Mouse (Mus musculus) CH12F3 (cell line): ENCODE data around the gene Ano6.

ENCODE experiments used
- in situ Hi-C: fragments of 300-500 bp; cut with MboI; formaldehyde crosslinking; loops from 2 replicates; pipeline ENCODE4 v1.14.3; 2020; ENCODE audit warnings: low sequenced_read_pairs

Ano6 gene

GRCm38 (mm10) chr15:95921072-95921471 is 130.4 kb downstream of the Ano6 start:
- in situ Hi-C loops: no loop called here

GRCm38 (mm10) chr15:95921639-95922038 is 131.0 kb downstream of the Ano6 start:
- in situ Hi-C loops: no loop called here

- in situ Hi-C loops: no loop called here
Measured at GRCm38 (mm10) chr15:95922558-95922957, 131.9 kb downstream of the Ano6 start.

- in situ Hi-C loops: no loop called here
Measured at GRCm38 (mm10) chr15:95925334-95925986, 134.8 kb downstream of the Ano6 start.

GRCm38 (mm10) chr15:95929087-95929486 is 138.4 kb downstream of the Ano6 start:
- in situ Hi-C loops: no loop called here

GRCm38 (mm10) chr15:95931013-95931775 is 140.6 kb downstream of the Ano6 start:
- in situ Hi-C loops: loop anchor here (10.0 kb wide), 1 partner anchor 156 kb away; no protein-coding TSS in a partner anchor

GRCm38 (mm10) chr15:95932358-95932757 is 141.7 kb downstream of the Ano6 start:
- in situ Hi-C loops: loop anchor here (10.0 kb wide), 1 partner anchor 158 kb away; no protein-coding TSS in a partner anchor

GRCm38 (mm10) chr15:95935141-95935540 is 144.5 kb downstream of the Ano6 start:
- in situ Hi-C loops: loop anchor here (10.0 kb wide), 1 partner anchor 160 kb away; no protein-coding TSS in a partner anchor

- in situ Hi-C loops: loop anchor here (10.0 kb wide), 1 partner anchor 341 kb away; the partner anchor contains the start of gene Arid2
Measured at GRCm38 (mm10) chr15:95943470-95943869, 152.8 kb downstream of the Ano6 start.

- in situ Hi-C loops: loop anchor here (10.0 kb wide), 1 partner anchor 341 kb away; the partner anchor contains the start of gene Arid2
Measured at GRCm38 (mm10) chr15:95944299-95944698, 153.7 kb downstream of the Ano6 start.

- in situ Hi-C loops: loop anchor here (10.0 kb wide), 1 partner anchor 339 kb away; the partner anchor contains the start of gene Arid2
Measured at GRCm38 (mm10) chr15:95945951-95946708, 155.5 kb downstream of the Ano6 start.

- in situ Hi-C loops: loop anchor here (10.0 kb wide), 1 partner anchor 336 kb away; the partner anchor contains the start of gene Arid2
Measured at GRCm38 (mm10) chr15:95948411-95948810, 157.8 kb downstream of the Ano6 start.

GRCm38 (mm10) chr15:95949336-95949735 is 158.7 kb downstream of the Ano6 start:
- in situ Hi-C loops: loop anchor here (10.0 kb wide), 1 partner anchor 335 kb away; the partner anchor contains the start of gene Arid2

GRCm38 (mm10) chr15:95951497-95951896 is 160.9 kb downstream of the Ano6 start:
- in situ Hi-C loops: no loop called here

GRCm38 (mm10) chr15:95956692-95957091 is 166.0 kb downstream of the Ano6 start:
- in situ Hi-C loops: no loop called here

GRCm38 (mm10) chr15:95962411-95963123 is 171.9 kb downstream of the Ano6 start:
- in situ Hi-C loops: no loop called here

GRCm38 (mm10) chr15:95963124-95963482 is 172.5 kb downstream of the Ano6 start:
- in situ Hi-C loops: no loop called here

GRCm38 (mm10) chr15:95963533-95964250 is 173.0 kb downstream of the Ano6 start:
- in situ Hi-C loops: no loop called here

GRCm38 (mm10) chr15:95964251-95964561 is 173.6 kb downstream of the Ano6 start:
- in situ Hi-C loops: no loop called here

- in situ Hi-C loops: no loop called here
Measured at GRCm38 (mm10) chr15:95966979-95967378, 176.3 kb downstream of the Ano6 start.
